Mouse (Mus musculus) cerebral cortex, adult 2 months (tissue): Measurements from ENCODE around the gene Zfp626.

ENCODE experiments used
- WGBS: fragments of 180-500 bp; shearing (Covaris S2); methylation state at CpG from one replicate; pipeline ENCODE4 v1.1.7; 2018; 5-methylcytosine and 5-hydroxymethylcytosine counted together

The Zfp626 gene

GRCm38 (mm10) chr7:27806896-27807295 lies at the start of gene Zfp626:
Zfp626 (plus strand) TSS chr7:27807196.
- 81% methylated on average over 3 of the region's 3 CpGs for WGBS

- WGBS: 25% methylated on average over 17 of the region's 17 CpGs
Observed at GRCm38 (mm10) chr7:27765176-27765886, 41.7 kb upstream of the Zfp626 start.

GRCm38 (mm10) chr7:27789306-27789705 lies 17.7 kb upstream of the Zfp626 start:
- WGBS: 76% methylated on average over 5 of the region's 5 CpGs

- WGBS: 57% methylated on average over 3 of the region's 3 CpGs
Observed at GRCm38 (mm10) chr7:27793865-27794264, 13.1 kb upstream of the Zfp626 start.

GRCm38 (mm10) chr7:27797906-27798811 lies 8.8 kb upstream of the Zfp626 start:
- WGBS: 32% methylated on average over 7 of the region's 8 CpGs

- WGBS: 57% methylated on average over 2 of the region's 2 CpGs
Observed at GRCm38 (mm10) chr7:27801137-27801536, 5.9 kb upstream of the Zfp626 start.

GRCm38 (mm10) chr7:27802986-27803385 lies 4.0 kb upstream of the Zfp626 start:
- WGBS: 62% methylated on average over 5 of the region's 5 CpGs

GRCm38 (mm10) chr7:27804297-27805030 lies 2.5 kb upstream of the Zfp626 start:
- WGBS: under 1% methylated on average over 25 of the region's 25 CpGs

- 80% methylated on average over 7 of the region's 7 CpGs for WGBS
Observed at GRCm38 (mm10) chr7:27807305-27807704, 309 bp downstream of the Zfp626 start.

- 79% methylated on average over 7 of the region's 7 CpGs for WGBS
Observed at GRCm38 (mm10) chr7:27818526-27819110, 11.6 kb downstream of the Zfp626 start.

- 85% methylated on average over 2 of the region's 2 CpGs for WGBS
Observed at GRCm38 (mm10) chr7:27834131-27834530, 27.1 kb downstream of the Zfp626 start.

- 19% methylated on average over 6 of the region's 6 CpGs for WGBS
Observed at GRCm38 (mm10) chr7:27837896-27838295, 30.9 kb downstream of the Zfp626 start.

- WGBS: 2% methylated on average over 34 of the region's 34 CpGs
Observed at GRCm38 (mm10) chr7:27838323-27839249, 31.6 kb downstream of the Zfp626 start, which contains the start of gene Zfp59. Zfp59 (plus strand) TSS chr7:27838607.

GRCm38 (mm10) chr7:27839596-27839995 lies 32.6 kb downstream of the Zfp626 start:
- 93% methylated on average over 7 of the region's 7 CpGs for WGBS

- WGBS: 80% methylated on average over 6 of the region's 6 CpGs
Observed at GRCm38 (mm10) chr7:27840104-27840503, 33.1 kb downstream of the Zfp626 start.

GRCm38 (mm10) chr7:27857227-27857626 lies 50.2 kb downstream of the Zfp626 start, which contains the start of gene Zfp607a:
Zfp607a (plus strand) TSS chr7:27857527.
- WGBS: 97% methylated on average over 1 of the region's 1 CpGs

GRCm38 (mm10) chr7:27859301-27860251 lies 52.6 kb downstream of the Zfp626 start:
- WGBS: 14% methylated on average over 10 of the region's 10 CpGs

- WGBS: 1% methylated on average over 22 of the region's 22 CpGs
Observed at GRCm38 (mm10) chr7:27860396-27861235, 53.6 kb downstream of the Zfp626 start.
